Mouse (Mus musculus): ENCODE data around the gene Arid3a. TPM values are rescaled to one million over a fixed set of nuclear protein-coding genes. Genes with fewer than 3 reads are reported as not detected.

Gene Arid3a
- polyA plus RNA-seq, 1 experiment from 2014 or later, result 16.4 TPM

Other genes with a start within 250 kb of the Arid3a start
- 188 and 215 TPM in 2 replicates for gene Cdc34, start 244.8 kb upstream of the Arid3a start, polyA plus RNA-seq (2016; fragmentation: Nextera tagmentation; extraction: Ambion mirVana)
- 0.46 and 0.54 TPM in 2 replicates for gene Gzmm, start 238.0 kb upstream of the Arid3a start, polyA plus RNA-seq (2016; fragmentation: Nextera tagmentation; extraction: Ambion mirVana)
- 1,251 and 1,319 TPM in 2 replicates for gene Bsg, start 222.6 kb upstream of the Arid3a start, polyA plus RNA-seq (2016; fragmentation: Nextera tagmentation; extraction: Ambion mirVana)
- gene Hcn2, start 210.4 kb upstream of the Arid3a start, polyA plus RNA-seq (2016; fragmentation: Nextera tagmentation; extraction: Ambion mirVana), result not detected in 2 replicates
- 39.8 and 42.5 TPM in 2 replicates for gene Polrmt, start 180.5 kb upstream of the Arid3a start, polyA plus RNA-seq (2016; fragmentation: Nextera tagmentation; extraction: Ambion mirVana)
- gene Fgf22, start 172.0 kb upstream of the Arid3a start, polyA plus RNA-seq (2016; fragmentation: Nextera tagmentation; extraction: Ambion mirVana), result 0.11 and 0.16 TPM in 2 replicates
- 84.4 and 113 TPM in 2 replicates for gene Rnf126, start 160.1 kb upstream of the Arid3a start, polyA plus RNA-seq (2016; fragmentation: Nextera tagmentation; extraction: Ambion mirVana)
- gene Fstl3, start 149.8 kb upstream of the Arid3a start, polyA plus RNA-seq (2016; fragmentation: Nextera tagmentation; extraction: Ambion mirVana), result 7.9 and 8.0 TPM in 2 replicates
- gene Prss57, start 136.1 kb upstream of the Arid3a start, polyA plus RNA-seq (2016; fragmentation: Nextera tagmentation; extraction: Ambion mirVana), result not detected in 2 replicates
- 80.7 and 83.1 TPM in 2 replicates for gene Palm, start 133.5 kb upstream of the Arid3a start, polyA plus RNA-seq (2016; fragmentation: Nextera tagmentation; extraction: Ambion mirVana)
- gene Misp, start 106.1 kb upstream of the Arid3a start, polyA plus RNA-seq (2016; fragmentation: Nextera tagmentation; extraction: Ambion mirVana), result 0.21 and 0.82 TPM in 2 replicates
- gene Ptbp1, start 72.6 kb upstream of the Arid3a start, polyA plus RNA-seq (2016; fragmentation: Nextera tagmentation; extraction: Ambion mirVana), result 174 and 264 TPM in 2 replicates
- 2.4 and 7.8 TPM in 2 replicates for gene Prtn3, start 52.6 kb upstream of the Arid3a start, polyA plus RNA-seq (2016; fragmentation: Nextera tagmentation; extraction: Ambion mirVana)
- 16.2 and 36.9 TPM in 2 replicates for gene Plppr3, start 52.4 kb upstream of the Arid3a start, polyA plus RNA-seq (2016; fragmentation: Nextera tagmentation; extraction: Ambion mirVana)
- 0.14 and 0.15 TPM in 2 replicates for gene Elane, start 40.8 kb upstream of the Arid3a start, polyA plus RNA-seq (2016; fragmentation: Nextera tagmentation; extraction: Ambion mirVana)
- not detected in 2 replicates for gene Cfd, start 36.2 kb upstream of the Arid3a start, polyA plus RNA-seq (2016; fragmentation: Nextera tagmentation; extraction: Ambion mirVana)
- 51.9 and 54.4 TPM in 2 replicates for gene Med16, start 18.1 kb upstream of the Arid3a start, polyA plus RNA-seq (2016; fragmentation: Nextera tagmentation; extraction: Ambion mirVana)
- gene Gm26602, start 16.2 kb upstream of the Arid3a start, polyA plus RNA-seq (2016; fragmentation: Nextera tagmentation; extraction: Ambion mirVana), result 1.4 and 4.0 TPM in 2 replicates
- gene Kiss1r, start 10.1 kb upstream of the Arid3a start, polyA plus RNA-seq (2016; fragmentation: Nextera tagmentation; extraction: Ambion mirVana), result 0.31 and 0.33 TPM in 2 replicates
- gene R3hdm4, start 5.8 kb upstream of the Arid3a start, polyA plus RNA-seq (2016; fragmentation: Nextera tagmentation; extraction: Ambion mirVana), result 88.7 and 96.0 TPM in 2 replicates
- gene Wdr18, start 33.1 kb downstream of the Arid3a start, polyA plus RNA-seq (2016; fragmentation: Nextera tagmentation; extraction: Ambion mirVana), result 127 and 155 TPM in 2 replicates
- 0.30 and 0.34 TPM in 2 replicates for gene Grin3b, start 43.7 kb downstream of the Arid3a start, polyA plus RNA-seq (2016; fragmentation: Nextera tagmentation; extraction: Ambion mirVana)
- 12.7 and 16.4 TPM in 2 replicates for gene Tmem259, start 57.3 kb downstream of the Arid3a start, polyA plus RNA-seq (2016; fragmentation: Nextera tagmentation; extraction: Ambion mirVana)
- 408 and 456 TPM in 2 replicates for gene Cnn2, start 61.5 kb downstream of the Arid3a start, polyA plus RNA-seq (2016; fragmentation: Nextera tagmentation; extraction: Ambion mirVana)
- gene Abca7, start 69.5 kb downstream of the Arid3a start, polyA plus RNA-seq (2016; fragmentation: Nextera tagmentation; extraction: Ambion mirVana), result 2.8 and 4.1 TPM in 2 replicates
- 12.0 and 16.7 TPM in 2 replicates for gene Arhgap45, start 89.6 kb downstream of the Arid3a start, polyA plus RNA-seq (2016; fragmentation: Nextera tagmentation; extraction: Ambion mirVana)
- 181 and 233 TPM in 2 replicates for gene Polr2e, start 112.8 kb downstream of the Arid3a start, polyA plus RNA-seq (2016; fragmentation: Nextera tagmentation; extraction: Ambion mirVana)
- gene Gpx4, start 120.1 kb downstream of the Arid3a start, polyA plus RNA-seq (2016; fragmentation: Nextera tagmentation; extraction: Ambion mirVana), result 767 and 797 TPM in 2 replicates
- 14.8 and 15.6 TPM in 2 replicates for gene Sbno2, start 178.5 kb downstream of the Arid3a start, polyA plus RNA-seq (2016; fragmentation: Nextera tagmentation; extraction: Ambion mirVana)
- 12.4 and 17.8 TPM in 2 replicates for gene Stk11, start 188.8 kb downstream of the Arid3a start, polyA plus RNA-seq (2016; fragmentation: Nextera tagmentation; extraction: Ambion mirVana)
- gene Atp5d, start 211.6 kb downstream of the Arid3a start, polyA plus RNA-seq (2016; fragmentation: Nextera tagmentation; extraction: Ambion mirVana), result 689 and 872 TPM in 2 replicates
- gene Cbarp, start 213.8 kb downstream of the Arid3a start, polyA plus RNA-seq (2016; fragmentation: Nextera tagmentation; extraction: Ambion mirVana), result 2.0 and 4.0 TPM in 2 replicates
- gene Midn, start 221.2 kb downstream of the Arid3a start, polyA plus RNA-seq (2016; fragmentation: Nextera tagmentation; extraction: Ambion mirVana), result 16.1 and 24.4 TPM in 2 replicates
- 85.7 and 98.0 TPM in 2 replicates for gene Cirbp, start 238.9 kb downstream of the Arid3a start, polyA plus RNA-seq (2016; fragmentation: Nextera tagmentation; extraction: Ambion mirVana)
- gene 1600002K03Rik, start 245.9 kb downstream of the Arid3a start, polyA plus RNA-seq (2016; fragmentation: Nextera tagmentation; extraction: Ambion mirVana), result 11.7 and 13.9 TPM in 2 replicates

Data from heart, embryonic 10.5 days (tissue).